Mouse (Mus musculus) frontal cortex, postnatal 14 days (tissue): ENCODE results near the gene Vsnl1.

Source experiments
- DNase-seq, 2 experiments: peaks; one replicate each; pipeline ENCODE4 v3.0.0; 2022; ENCODE audit warnings: low spot score in 2 of 2

Gene Vsnl1

DNA sequence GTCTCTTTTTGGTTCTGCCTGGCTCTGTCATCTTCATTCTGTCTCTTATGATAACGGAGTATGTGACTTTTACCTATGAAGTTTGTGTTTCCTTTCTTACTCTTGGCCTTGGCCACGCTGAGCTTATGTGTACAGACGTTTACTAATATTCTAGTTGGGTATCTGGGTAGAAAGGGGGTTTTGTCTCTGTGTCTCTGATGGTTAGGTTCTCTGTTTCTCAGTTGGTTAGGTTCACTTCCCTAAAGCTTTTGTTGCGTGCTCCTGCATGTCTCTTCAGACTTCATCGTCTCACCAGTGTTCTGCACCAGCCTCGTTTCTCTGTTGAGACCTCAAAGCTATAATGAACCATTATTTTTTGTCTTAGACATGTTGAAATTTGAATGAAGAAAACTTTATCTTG is 159.2 kb downstream of the Vsnl1 start:
- DNase-seq: no peak

DNA sequence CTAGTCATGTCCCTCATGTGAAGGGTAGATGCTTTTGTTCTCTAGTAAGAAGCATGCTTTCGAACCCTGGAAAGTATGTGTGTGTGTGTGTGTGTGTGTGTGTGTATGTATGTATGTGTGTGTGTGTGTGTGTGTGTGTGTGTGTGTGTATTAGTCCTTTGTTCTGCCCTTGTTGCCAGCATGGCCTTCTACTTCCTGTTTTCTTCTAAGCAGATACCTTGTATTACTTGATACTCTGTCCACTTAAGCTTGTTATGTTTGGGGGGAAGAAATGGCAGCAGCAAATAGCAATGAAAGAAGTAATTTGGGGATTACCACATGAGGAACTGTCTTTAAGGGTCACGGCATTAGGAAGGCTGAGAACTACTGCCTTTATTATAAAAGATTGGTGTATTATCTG is 159.8 kb downstream of the Vsnl1 start:
- DNase-seq: no peak
